Mouse (Mus musculus) lung, adult 2 months (tissue): ENCODE measurements around the gene Adal.

ENCODE experiments used
- CTCF ChIP-seq: fragments of 200-500 bp; IDR thresholded peaks from 2 replicates; pipeline ENCODE4 v1.5.1; 2011; ENCODE audit warnings: mild to moderate bottlenecking, low read length, control low read depth; ENCODE audit not compliant: insufficient read depth
- POLR2A ChIP-seq: fragments of 200-500 bp; IDR thresholded peaks from 2 replicates; pipeline ENCODE4 v1.6.1; 2011; ENCODE audit warnings: low read depth, mild to moderate bottlenecking, control low read depth, low read length, borderline replicate concordance; ENCODE audit errors: extremely low read depth

- TF ChIP-seq CTCF (no peak), POLR2A (no peak)
Observed at GRCm38 (mm10) chr2:121184142-121184541, 43.9 kb downstream of the Adal start.
